Mouse (Mus musculus) heart, embryonic 13.5 days (tissue): Measurements from ENCODE around the gene Pou2f2. TPM values are rescaled to one million over a fixed set of nuclear protein-coding genes. Genes with fewer than 3 reads are reported as not detected.

Experiments
- ATAC-seq: fragments of 200-750 bp; cut with Nextera tagmentation; 2 replicates; pipeline ENCODE4 v1.8.0; 2017; ENCODE audit warnings: moderate TSS enrichment; ENCODE audit not compliant: insufficient number of reproducible peaks, low FRiP score, low TSS enrichment; ENCODE audit errors: extremely low read depth
- H3K27ac ChIP-seq: fragments of 300-500 bp; sonication (generic); replicated peaks from 2 replicates; pipeline ENCODE4 v1.5.1; 2015; ENCODE audit warnings: moderate library complexity, mild to moderate bottlenecking, inconsistent platforms
- H3K27me3 ChIP-seq: fragments of 300-500 bp; sonication (generic); replicated peaks from 2 replicates; pipeline ENCODE4 v1.6.1; 2015; ENCODE audit warnings: mild to moderate bottlenecking, inconsistent platforms
- H3K36me3 ChIP-seq: fragments of 300-500 bp; sonication (generic); 2 replicates; pipeline ENCODE4 v1.6.1; 2015; ENCODE audit warnings: mild to moderate bottlenecking, inconsistent platforms
- H3K4me1 ChIP-seq: fragments of 300-500 bp; sonication (generic); 2 replicates; pipeline ENCODE4 v1.6.1; 2015; ENCODE audit warnings: inconsistent platforms
- H3K4me2 ChIP-seq: fragments of 300-500 bp; sonication (generic); 2 replicates; pipeline ENCODE4 v1.6.1; 2015; ENCODE audit warnings: inconsistent platforms, mild to moderate bottlenecking, moderate library complexity
- H3K4me3 ChIP-seq: fragments of 300-500 bp; sonication (generic); 2 replicates; pipeline ENCODE4 v1.5.1; 2015; ENCODE audit warnings: moderate library complexity, mild to moderate bottlenecking, inconsistent platforms
- H3K9ac ChIP-seq: fragments of 300-500 bp; sonication (generic); 2 replicates; pipeline ENCODE4 v1.6.1; 2015; ENCODE audit warnings: inconsistent platforms, mild to moderate bottlenecking, moderate library complexity
- H3K9me3 ChIP-seq: fragments of 300-500 bp; sonication (generic); 2 replicates; pipeline ENCODE4 v1.6.1; 2016; ENCODE audit warnings: inconsistent platforms
- WGBS: fragments of 180-500 bp; shearing (Covaris S2); methylation state at CpG from one replicate; pipeline ENCODE4 v1.1.7; 2015; ENCODE audit warnings: mixed read lengths; 5-methylcytosine and 5-hydroxymethylcytosine counted together
- polyA plus RNA-seq: library from polyadenylated mRNA; unstranded; fragments of >200 nt; fragmentation: Nextera tagmentation; extraction: Ambion mirVana; gene quantifications from 2 replicates; pipeline ENCODE4 v1.2.1, GENCODE M21; 2015

The Pou2f2 gene
- polyA plus RNA-seq, 1 experiment from 2014 or later = 0.43 TPM

DNA sequence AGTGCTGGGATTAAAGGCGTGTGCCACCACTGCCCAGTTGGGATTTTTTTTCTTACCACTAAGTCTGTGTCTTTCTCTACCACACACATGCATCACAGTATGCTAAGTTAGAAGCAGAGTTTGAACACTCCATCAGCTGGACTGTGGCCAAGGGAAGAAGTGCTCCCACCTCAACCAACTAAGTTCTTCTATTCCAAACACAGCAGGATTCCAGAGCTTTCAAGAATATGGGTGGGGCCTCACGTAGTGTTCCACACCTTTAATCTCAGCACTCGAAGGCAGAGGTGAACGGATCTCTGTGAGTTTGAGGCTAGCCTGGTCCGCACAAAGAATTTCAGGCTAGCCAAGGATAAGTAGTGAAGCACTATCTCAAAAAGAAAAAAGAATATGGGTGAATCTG lies 13.4 kb downstream of the Pou2f2 start:
- H3K27me3 ChIP-seq = peaks cover 78% of the 10 kb centered on the region

DNA sequence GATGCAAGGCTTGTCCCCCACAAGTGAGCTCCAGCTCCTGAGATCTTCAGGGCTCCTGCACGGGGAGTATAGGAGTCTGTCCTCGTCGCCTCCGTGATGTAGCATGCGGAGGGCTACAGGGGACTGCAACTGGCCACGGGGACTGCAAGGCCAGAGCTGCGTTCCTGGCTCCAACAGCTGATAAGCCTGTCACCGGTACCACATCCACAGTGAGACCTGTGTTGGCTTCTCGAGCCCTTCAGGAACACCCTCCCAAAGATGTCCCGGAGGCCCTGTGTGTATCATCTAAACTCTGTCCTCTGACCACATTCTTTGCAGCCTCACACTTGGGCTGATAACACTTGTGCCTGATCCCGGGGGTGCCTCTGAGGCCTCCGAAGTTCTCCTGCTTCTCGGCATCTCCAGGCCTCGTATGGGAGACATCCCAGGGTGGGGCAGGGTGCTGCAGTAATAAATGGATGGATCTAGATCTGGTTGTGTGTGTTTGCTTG lies 23.3 kb downstream of the Pou2f2 start:
- H3K27ac ChIP-seq = no peak overlapping the region
- no peak for ATAC-seq
- H3K9ac ChIP-seq = no peak overlapping the region

More for the DNA sequence above, 13.4 kb downstream of the Pou2f2 start:
- H3K9ac ChIP-seq = no peak overlapping the region
- H3K4me1 ChIP-seq = no peaks in the 10 kb centered on the region
- ATAC-seq = no peak
- H3K4me3 ChIP-seq = no peak overlapping the region
- no peaks in the 10 kb centered on the region for H3K36me3 ChIP-seq
- 67% methylated on average over 5 of the region's 5 CpGs for WGBS
- no peak overlapping the region for H3K4me2 ChIP-seq
- no peak overlapping the region for H3K27ac ChIP-seq
- no peaks in the 10 kb centered on the region for H3K9me3 ChIP-seq

DNA sequence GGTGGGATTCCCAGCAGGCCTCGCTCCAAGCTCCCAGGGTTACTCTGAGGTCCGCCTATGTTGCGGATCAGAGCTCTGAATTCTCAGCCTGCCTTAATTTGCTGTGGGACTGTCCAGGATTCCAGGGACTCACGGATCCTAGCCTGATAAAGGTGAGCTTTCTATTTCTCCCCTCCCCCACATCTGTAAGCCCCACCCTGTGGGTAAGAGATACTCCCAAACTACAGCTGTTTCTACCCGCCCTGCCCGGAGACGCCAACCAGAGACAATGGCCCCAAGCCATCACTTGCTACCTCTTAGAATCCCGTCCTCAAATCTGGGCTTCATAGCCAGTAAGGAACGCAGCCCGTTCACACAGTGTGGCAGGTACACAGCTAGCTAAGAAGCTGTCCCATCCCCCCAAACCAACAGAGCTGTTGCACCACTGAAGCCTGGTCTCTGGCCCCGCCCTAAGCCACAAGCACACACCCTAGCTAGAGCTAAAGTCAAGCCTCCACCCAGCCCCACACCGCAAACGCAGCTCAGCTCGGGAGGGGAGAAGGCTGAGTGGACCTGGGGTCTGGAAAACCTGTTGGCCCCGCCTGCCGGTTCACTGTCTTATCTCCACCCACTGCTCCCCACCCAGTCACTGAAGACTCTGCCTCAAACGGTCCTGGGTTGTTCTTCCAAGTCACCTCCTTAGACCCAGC lies 23.9 kb downstream of the Pou2f2 start:
- H3K4me3 ChIP-seq = peak overlapping the region; percentile 14

More for the DNA sequence above, 23.3 kb downstream of the Pou2f2 start:
- H3K27me3 ChIP-seq = peaks cover 89% of the 10 kb centered on the region
- H3K36me3 ChIP-seq = no peaks in the 10 kb centered on the region
- peak overlapping the region; percentile 46 for H3K4me2 ChIP-seq
- WGBS = 8% methylated on average over 14 of the region's 14 CpGs
- no peaks in the 10 kb centered on the region for H3K9me3 ChIP-seq
- H3K4me1 ChIP-seq = peaks cover 22% of the 10 kb centered on the region
- peak overlapping the region; percentile 14; the same call in 1 of the 2 replicates for H3K4me3 ChIP-seq

DNA sequence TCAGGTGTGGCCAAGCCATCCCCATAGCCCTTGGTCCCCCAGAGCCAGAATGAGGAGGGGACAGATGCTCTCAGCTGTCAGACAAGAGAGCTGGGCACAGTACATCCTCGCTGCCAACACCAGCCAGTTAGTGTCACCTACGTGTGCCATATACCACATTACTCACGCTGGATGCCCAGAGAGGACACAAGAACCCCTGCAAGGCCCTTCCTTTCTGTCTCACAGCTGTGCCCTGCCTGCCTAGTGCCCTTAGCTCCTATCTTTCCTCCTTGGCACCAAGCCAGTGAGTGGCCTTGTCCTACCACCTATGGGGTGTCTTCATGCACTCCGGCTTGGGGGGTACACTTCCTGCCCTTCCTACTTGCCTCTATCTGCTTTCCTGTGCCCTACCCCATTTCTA lies 24.9 kb downstream of the Pou2f2 start:
- Histone ChIP-seq H3K36me3 (no peaks in the 10 kb centered on the region), H3K27ac (no peak overlapping the region), H3K9me3 (no peaks in the 10 kb centered on the region), H3K27me3 (peaks cover 95% of the 10 kb centered on the region), H3K4me1 (peaks cover 22% of the 10 kb centered on the region), H3K4me3 (no peak overlapping the region), H3K9ac (no peak overlapping the region), H3K4me2 (peak overlapping the region; percentile 46; the same call in 1 of the 2 replicates)
- WGBS = 61% methylated on average over 4 of the region's 4 CpGs
- no peak for ATAC-seq

More for the DNA sequence above, 23.9 kb downstream of the Pou2f2 start:
- Histone ChIP-seq H3K4me2 (peak overlapping the region; percentile 46), H3K4me1 (peaks cover 22% of the 10 kb centered on the region), H3K9ac (no peak overlapping the region), H3K36me3 (no peaks in the 10 kb centered on the region), H3K27ac (no peak overlapping the region), H3K27me3 (peaks cover 91% of the 10 kb centered on the region), H3K9me3 (no peaks in the 10 kb centered on the region)
- WGBS = 8% methylated on average over 17 of the region's 17 CpGs
- peak; percentile 67 for ATAC-seq

GRCm38 (mm10) chr7:25153841-25154240 lies 25.7 kb downstream of the Pou2f2 start:
- Histone ChIP-seq H3K4me3 (no peak overlapping the region), H3K9me3 (no peaks in the 10 kb centered on the region), H3K27me3 (peaks cover 96% of the 10 kb centered on the region), H3K27ac (no peak overlapping the region), H3K9ac (no peak overlapping the region), H3K36me3 (no peaks in the 10 kb centered on the region), H3K4me2 (no peak overlapping the region), H3K4me1 (peaks cover 22% of the 10 kb centered on the region)
- no peak for ATAC-seq
- 51% methylated on average over 7 of the region's 7 CpGs for whole genome bisulfite sequencing

DNA sequence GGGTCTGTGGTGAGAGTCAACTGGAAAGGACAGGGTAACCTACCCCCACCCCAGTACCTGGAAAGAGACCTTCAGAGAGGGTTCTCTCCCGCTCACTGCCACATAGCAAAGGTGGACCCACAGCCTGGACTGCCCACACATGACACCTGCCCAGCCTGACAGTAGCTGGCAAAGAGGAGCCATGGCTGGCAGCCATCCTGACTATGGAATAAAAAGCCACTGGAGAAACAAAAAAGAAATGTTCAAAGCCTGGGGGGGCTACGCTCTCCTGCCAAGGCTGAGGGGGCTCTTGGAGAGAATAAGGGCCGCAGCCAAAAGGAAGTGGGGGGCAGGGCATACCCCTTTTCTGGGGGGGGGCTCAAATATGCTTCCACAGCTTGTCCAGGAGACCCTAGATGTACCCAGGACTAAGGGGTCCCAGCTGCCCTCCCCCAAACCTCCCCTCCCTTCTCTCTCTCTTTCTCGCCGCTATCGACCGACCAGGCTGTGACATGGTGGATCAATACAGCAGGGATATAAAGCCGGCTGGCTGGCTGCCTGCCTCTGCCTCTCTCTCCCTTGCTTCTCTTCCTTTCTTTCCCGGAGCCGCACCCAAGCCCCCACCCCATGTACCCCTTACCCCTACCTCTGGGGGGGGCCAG lies 27.5 kb downstream of the Pou2f2 start:
- no peaks in the 10 kb centered on the region for H3K9me3 ChIP-seq
- H3K27ac ChIP-seq = no peak overlapping the region
- no peak overlapping the region for H3K9ac ChIP-seq
- ATAC-seq = no peak
- WGBS = 45% methylated on average over 10 of the region's 10 CpGs
- peaks cover 100% of the 10 kb centered on the region for H3K27me3 ChIP-seq
- H3K36me3 ChIP-seq = no peaks in the 10 kb centered on the region
- peaks cover 22% of the 10 kb centered on the region for H3K4me1 ChIP-seq
- H3K4me3 ChIP-seq = no peak overlapping the region
- no peak overlapping the region for H3K4me2 ChIP-seq

- H3K4me1 ChIP-seq = peaks cover 17% of the 10 kb centered on the region
- no peak for ATAC-seq
- WGBS = 3% methylated on average over 7 of the region's 7 CpGs
Measured at GRCm38 (mm10) chr7:25151009-25151408, 28.5 kb downstream of the Pou2f2 start.

DNA sequence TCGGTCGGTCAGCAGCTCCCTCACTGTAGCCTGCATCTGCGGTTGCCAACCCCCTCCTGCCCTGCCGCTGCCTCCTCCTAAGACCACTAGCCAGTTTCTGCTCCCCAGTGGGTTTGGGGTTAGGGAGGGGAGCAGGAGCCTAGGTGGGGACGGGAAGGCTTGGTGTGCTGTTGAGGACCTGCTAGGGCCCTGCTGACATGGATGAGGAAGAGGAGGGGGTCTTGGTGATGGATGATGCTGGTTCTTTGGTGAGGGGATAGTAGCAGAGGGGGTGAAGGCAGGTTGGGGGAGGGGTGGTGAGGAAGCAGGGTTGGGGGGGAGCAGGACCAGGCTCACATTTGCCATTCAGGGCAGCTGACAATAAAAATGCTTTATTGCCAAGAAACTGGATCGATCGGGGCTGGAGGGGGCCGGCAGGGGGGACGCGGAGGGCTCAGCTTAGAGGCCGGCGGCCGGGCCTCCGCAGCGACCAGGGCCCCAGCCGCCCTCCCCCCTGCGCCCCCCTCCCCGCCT lies 29.3 kb downstream of the Pou2f2 start:
- WGBS = 2% methylated on average over 17 of the region's 18 CpGs
- H3K9me3 ChIP-seq = no peaks in the 10 kb centered on the region
- H3K27me3 ChIP-seq = peaks cover 93% of the 10 kb centered on the region
- H3K4me1 ChIP-seq = peaks cover 9% of the 10 kb centered on the region
- H3K36me3 ChIP-seq = no peaks in the 10 kb centered on the region
- ATAC-seq = no peak
- no peak overlapping the region for H3K4me3 ChIP-seq
- H3K4me2 ChIP-seq = no peak overlapping the region
- H3K9ac ChIP-seq = no peak overlapping the region
- H3K27ac ChIP-seq = no peak overlapping the region

More at GRCm38 (mm10) chr7:25151009-25151408, 28.5 kb downstream of the Pou2f2 start:
- Histone ChIP-seq H3K4me3 (no peak overlapping the region), H3K36me3 (no peaks in the 10 kb centered on the region), H3K4me2 (no peak overlapping the region), H3K27ac (no peak overlapping the region), H3K9ac (no peak overlapping the region), H3K27me3 (peaks cover 95% of the 10 kb centered on the region), H3K9me3 (no peaks in the 10 kb centered on the region)

DNA sequence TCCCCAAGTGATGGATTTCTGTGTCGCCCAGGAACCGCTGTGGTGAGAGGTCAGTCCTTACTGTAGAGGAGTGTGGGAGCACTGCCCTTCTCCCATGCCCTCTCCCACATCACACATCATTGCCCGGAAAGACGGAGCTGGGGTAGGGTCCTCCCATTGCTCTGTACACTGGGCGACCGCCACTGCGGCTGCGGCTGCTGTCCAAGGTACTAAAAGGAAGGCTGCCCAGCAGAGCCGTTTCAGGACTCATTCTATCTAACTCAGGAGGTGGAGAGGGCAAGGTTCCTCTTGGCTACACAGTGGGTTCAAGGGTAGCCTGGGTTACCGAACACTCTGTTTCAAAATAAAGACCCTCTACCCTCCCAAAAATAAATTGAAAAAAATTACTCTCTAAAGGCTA lies 33.6 kb downstream of the Pou2f2 start:
- no peak for ATAC-seq
- H3K9ac ChIP-seq = no peak overlapping the region
- H3K9me3 ChIP-seq = no peaks in the 10 kb centered on the region
- peaks cover 62% of the 10 kb centered on the region for H3K27me3 ChIP-seq
- no peak overlapping the region for H3K27ac ChIP-seq
- 4% methylated on average over 10 of the region's 10 CpGs for WGBS
- no peaks in the 10 kb centered on the region for H3K4me1 ChIP-seq
- H3K36me3 ChIP-seq = no peaks in the 10 kb centered on the region
- no peak overlapping the region for H3K4me3 ChIP-seq
- no peak overlapping the region for H3K4me2 ChIP-seq

DNA sequence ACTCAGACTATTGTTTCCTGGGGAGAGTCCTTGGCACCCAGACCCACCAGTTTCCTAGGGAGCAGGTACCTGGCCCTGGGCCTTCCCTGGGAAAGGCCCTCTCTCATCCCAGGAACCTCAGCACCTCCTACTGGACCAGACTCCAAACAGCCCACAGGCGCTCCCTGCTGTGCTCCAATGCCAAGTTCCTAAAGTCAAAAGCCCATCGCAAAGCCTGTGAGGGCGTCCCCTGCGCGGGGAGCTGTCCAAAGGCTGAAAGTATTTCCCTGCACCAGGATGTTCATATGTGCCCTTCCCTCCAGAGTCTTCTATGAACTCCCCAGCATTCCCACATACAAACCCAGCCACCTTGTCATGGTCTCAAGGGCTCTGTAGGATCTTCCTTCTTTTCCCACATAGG lies 37.8 kb downstream of the Pou2f2 start:
- Histone ChIP-seq H3K36me3 (no peaks in the 10 kb centered on the region), H3K27me3 (peaks cover 47% of the 10 kb centered on the region), H3K9me3 (no peaks in the 10 kb centered on the region), H3K4me2 (no peak overlapping the region), H3K27ac (no peak overlapping the region), H3K9ac (no peak overlapping the region), H3K4me1 (no peaks in the 10 kb centered on the region), H3K4me3 (no peak overlapping the region)
- no peak for ATAC-seq
- WGBS = 1% methylated on average over 5 of the region's 5 CpGs

DNA sequence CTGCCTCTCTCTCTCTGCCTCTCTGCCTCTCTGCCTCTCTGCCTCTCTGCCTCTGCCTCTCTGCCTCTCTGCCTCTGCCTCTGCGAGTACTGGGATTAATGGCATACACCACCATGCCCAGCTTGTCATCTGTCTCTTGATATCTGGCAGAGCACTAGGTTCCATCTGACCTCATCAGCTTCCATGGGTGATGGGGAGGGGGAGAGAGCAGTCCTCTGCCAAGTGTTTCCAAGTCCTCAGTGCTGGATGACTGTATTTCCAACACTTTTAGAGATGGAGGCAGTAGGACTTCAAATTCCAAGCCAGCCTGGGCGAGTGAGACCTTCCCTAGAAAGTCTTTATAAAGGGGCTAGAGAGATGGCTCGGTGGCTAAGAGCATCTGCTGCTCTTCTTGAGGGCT lies 42.0 kb downstream of the Pou2f2 start:
- no peak overlapping the region for H3K27ac ChIP-seq
- no peaks in the 10 kb centered on the region for H3K36me3 ChIP-seq
- H3K9ac ChIP-seq = no peak overlapping the region
- ATAC-seq = no peak
- H3K4me2 ChIP-seq = no peak overlapping the region
- H3K27me3 ChIP-seq = peaks cover 70% of the 10 kb centered on the region
- H3K4me1 ChIP-seq = 0 out of 2 replicates have a peak, but pooled peaks cover 2% of the 10 kb centered on the region
- H3K9me3 ChIP-seq = peaks cover 4% of the 10 kb centered on the region; the same call in 1 of the 2 replicates
- no peak overlapping the region for H3K4me3 ChIP-seq
- WGBS = 41% methylated on average over 3 of the region's 3 CpGs
